Mouse (Mus musculus) lung, embryonic 14.5 days (tissue): ENCODE measurements around the gene Gm20773. TPM values are rescaled to one million over a fixed set of nuclear protein-coding genes. Genes with fewer than 3 reads are reported as not detected.
"Not testable (repeated sequence)": the region's sequence is repeated elsewhere in the genome, so short reads cannot be mapped to it uniquely, and the experiment has no call there.

Experiments used
- ATAC-seq: fragments of 200-750 bp; cut with Nextera tagmentation; 2 replicates; pipeline ENCODE4 v1.8.0; 2017; ENCODE audit warnings: mild to moderate bottlenecking, moderate TSS enrichment, moderate library complexity; ENCODE audit not compliant: insufficient read depth
- DNase-seq: peaks from one replicate; pipeline ENCODE4 v3.0.0-alpha.2; 2015
- H3K27ac ChIP-seq: fragments of 300-500 bp; sonication (generic); 2 replicates; pipeline ENCODE4 v1.5.1; 2014; ENCODE audit warnings: low read depth, mild to moderate bottlenecking, moderate library complexity
- H3K27me3 ChIP-seq: fragments of 300-500 bp; sonication (generic); 2 replicates; pipeline ENCODE4 v1.6.1; 2014; ENCODE audit warnings: low read length, control low read depth; ENCODE audit not compliant: insufficient read depth
- H3K36me3 ChIP-seq: fragments of 300-500 bp; sonication (generic); 2 replicates; pipeline ENCODE4 v1.6.1; 2014; ENCODE audit warnings: control low read depth; ENCODE audit not compliant: insufficient read depth
- H3K4me1 ChIP-seq: fragments of 300-500 bp; sonication (generic); 2 replicates; pipeline ENCODE4 v1.6.1; 2014; ENCODE audit warnings: antibody characterized with exemption, control low read depth; ENCODE audit not compliant: insufficient read depth
- H3K4me2 ChIP-seq: fragments of 300-500 bp; sonication (generic); 2 replicates; pipeline ENCODE4 v1.6.1; 2014; ENCODE audit warnings: mild to moderate bottlenecking
- H3K4me3 ChIP-seq: fragments of 300-500 bp; sonication (generic); 2 replicates; pipeline ENCODE4 v1.5.1; 2014; ENCODE audit warnings: low read depth, low read length
- H3K9ac ChIP-seq: fragments of 300-500 bp; sonication (generic); 2 replicates; pipeline ENCODE4 v1.6.1; 2014
- H3K9me3 ChIP-seq: fragments of 300-500 bp; sonication (generic); 2 replicates; pipeline ENCODE4 v1.6.1; 2016; ENCODE audit warnings: low read depth, low read length, control low read depth
- WGBS: fragments of 180-500 bp; shearing (Covaris S2); extraction: QIAGEN DNeasy Blood & Tissue Kit; methylation state at CpG from one replicate; pipeline ENCODE4 v1.1.7; 2014; 5-methylcytosine and 5-hydroxymethylcytosine counted together
- polyA plus RNA-seq: library from polyadenylated mRNA; unstranded; fragments of >200 nt; fragmentation: Nextera tagmentation; extraction: Ambion mirVana; gene quantifications from 2 replicates; pipeline ENCODE4 v1.2.1, GENCODE M21; 2014

The Gm20773 gene
- polyA plus RNA-seq: not detected in 2 replicates

- H3K4me2 ChIP-seq, H3K9ac ChIP-seq, H3K36me3 ChIP-seq, H3K4me3 ChIP-seq, H3K9me3 ChIP-seq, H3K4me1 ChIP-seq, DNase-seq, ATAC-seq, H3K27ac ChIP-seq, H3K27me3 ChIP-seq: not testable (repeated sequence)
- no CpG with 5 or more reads among the region's 1 CpGs for WGBS
Measured at GRCm38 (mm10) chrY:13493726-13494125, at the start of gene Gm20773. TSS of gene Gm20773 (plus strand) at chrY:13494026.

- H3K27ac ChIP-seq, H3K9ac ChIP-seq, H3K4me2 ChIP-seq, H3K27me3 ChIP-seq, H3K36me3 ChIP-seq, H3K4me1 ChIP-seq, H3K9me3 ChIP-seq, DNase-seq, H3K4me3 ChIP-seq, ATAC-seq: not testable (repeated sequence)
- WGBS: 71% methylated on average over 1 of the region's 3 CpGs
Measured at GRCm38 (mm10) chrY:13465479-13465878, 28.3 kb upstream of the Gm20773 start, which contains the start of gene Gm21866. TSS of gene Gm21866 (minus strand) at chrY:13465579.

Other genes starting within 250 kb of the Gm20773 start
- gene Gm21440, start 241.6 kb upstream of the Gm20773 start, polyA plus RNA-seq: not detected in 2 replicates
- not detected in 2 replicates for gene Gm21454, start 241.6 kb upstream of the Gm20773 start, polyA plus RNA-seq
- not detected in 2 replicates for gene Gm21725, start 145.0 kb upstream of the Gm20773 start, polyA plus RNA-seq
- gene Gm21866, start 28.4 kb upstream of the Gm20773 start, polyA plus RNA-seq: not detected in 2 replicates